Mouse (Mus musculus) thymus, adult 18-20 months (tissue): ENCODE results near the gene Olfr1420.
"Not testable (repeated sequence)": the region's sequence is repeated elsewhere in the genome, so short reads cannot be mapped to it uniquely, and the experiment has no call there.

Experiments used
- DNase-seq, 2 experiments: peaks; one replicate each; pipeline ENCODE4 v3.0.0; 2022; ENCODE audit warnings: mixed read lengths in 2 of 2

The Olfr1420 gene

DNA sequence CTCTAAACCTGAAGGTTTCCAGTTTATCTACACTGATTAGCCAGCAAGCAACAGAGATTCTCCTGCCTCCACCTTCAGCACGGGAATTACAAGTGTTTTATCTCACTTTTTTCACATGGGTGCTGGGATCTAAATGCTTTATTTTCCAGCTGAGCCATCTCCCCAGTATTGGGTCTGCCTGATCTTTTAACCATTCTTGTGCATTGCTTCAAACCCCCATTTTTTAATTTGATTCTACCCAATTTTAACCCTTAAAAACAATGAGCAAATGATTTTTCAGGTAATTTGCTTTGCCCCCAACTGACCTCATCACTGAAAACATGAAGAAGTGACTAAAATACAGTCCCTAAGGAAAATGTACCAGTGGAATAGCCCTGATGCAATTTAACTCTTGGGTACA lies at the start of gene Olfr1420:
Gene Olfr1420 (plus strand): TSS at position 301 of the 400 bp plus-strand sequence.
- DNase-seq = no peak

DNA sequence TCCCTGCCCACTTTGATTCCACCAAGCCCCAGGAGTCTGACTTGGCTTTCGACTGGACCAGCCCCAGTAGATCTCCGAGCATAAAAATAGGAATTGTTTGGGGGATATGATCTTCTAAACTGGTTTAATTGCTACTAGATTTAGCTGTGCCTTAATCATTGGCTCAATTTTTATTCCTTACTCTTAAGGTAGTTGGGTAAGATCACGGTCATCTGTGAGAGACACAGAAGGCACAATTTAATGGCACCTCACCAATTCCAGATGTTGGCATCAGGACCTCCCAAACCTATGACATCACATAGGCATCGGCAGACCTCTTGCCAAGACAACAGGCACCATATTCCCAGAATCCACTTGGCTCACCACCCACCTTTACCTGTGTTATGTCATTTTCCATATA lies 47.2 kb upstream of the Olfr1420 start, which contains the start of gene Olfr1417:
Gene Olfr1417 (minus strand): TSS at position 101 of the 400 bp plus-strand sequence.
- no peak for DNase-seq

DNA sequence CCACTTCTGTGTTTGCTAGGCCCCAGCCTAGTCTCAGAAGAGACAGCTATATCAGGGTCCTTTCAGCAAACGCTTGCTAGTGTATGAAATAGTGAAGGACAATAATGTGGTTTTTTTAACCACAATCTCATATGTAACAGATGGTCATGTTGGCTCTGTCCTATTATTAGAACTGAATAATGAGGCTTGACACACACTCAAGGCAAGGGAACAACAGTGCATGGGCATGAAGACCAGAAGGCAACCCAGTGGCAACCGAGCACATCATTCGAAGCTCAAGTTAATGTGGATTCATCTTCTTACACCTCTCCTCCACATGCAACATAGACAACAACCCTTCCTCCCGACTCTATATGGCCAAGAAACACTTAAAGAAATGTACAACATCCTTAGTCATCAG lies 40.0 kb upstream of the Olfr1420 start:
- DNase-seq = no peak

DNA sequence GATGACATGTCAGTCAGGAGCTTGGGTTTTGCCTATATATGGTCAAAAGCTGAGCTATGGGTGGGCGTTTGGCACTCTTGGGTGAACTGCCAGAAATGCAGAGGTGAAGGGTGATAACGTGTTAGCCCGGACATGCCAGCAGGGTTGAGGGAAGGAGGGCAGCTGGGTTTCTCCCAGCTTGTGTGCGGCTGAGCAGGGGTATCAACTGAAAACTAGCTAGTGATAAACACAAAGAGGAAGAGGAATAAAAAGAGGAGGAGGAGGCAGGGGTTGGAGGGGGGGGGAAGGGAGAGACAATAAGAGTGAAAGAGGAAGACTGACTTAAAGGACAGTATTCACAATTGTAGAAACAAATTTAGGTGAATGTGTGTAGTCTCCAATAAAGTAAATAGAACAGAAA lies 33.7 kb upstream of the Olfr1420 start:
- DNase-seq = no peak

DNA sequence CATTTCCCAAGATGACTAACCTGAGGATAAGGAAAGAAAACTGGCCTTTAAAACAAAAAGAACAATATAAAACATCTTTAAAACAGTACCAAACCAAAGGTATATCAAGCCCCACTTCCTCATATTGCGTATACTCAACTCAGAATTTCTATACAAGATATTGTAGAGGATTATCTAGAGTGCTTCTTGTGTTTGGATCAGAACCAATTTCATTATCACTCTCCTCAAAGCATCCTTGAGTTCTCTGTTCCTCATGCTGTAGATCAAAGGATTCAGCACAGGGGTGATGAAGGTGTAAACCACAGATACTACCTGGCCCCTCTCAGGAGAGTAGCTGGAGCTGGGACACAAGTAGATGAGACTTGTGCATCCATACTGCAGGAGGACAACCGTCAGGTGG lies 31.5 kb upstream of the Olfr1420 start:
- DNase-seq = no peak

DNA sequence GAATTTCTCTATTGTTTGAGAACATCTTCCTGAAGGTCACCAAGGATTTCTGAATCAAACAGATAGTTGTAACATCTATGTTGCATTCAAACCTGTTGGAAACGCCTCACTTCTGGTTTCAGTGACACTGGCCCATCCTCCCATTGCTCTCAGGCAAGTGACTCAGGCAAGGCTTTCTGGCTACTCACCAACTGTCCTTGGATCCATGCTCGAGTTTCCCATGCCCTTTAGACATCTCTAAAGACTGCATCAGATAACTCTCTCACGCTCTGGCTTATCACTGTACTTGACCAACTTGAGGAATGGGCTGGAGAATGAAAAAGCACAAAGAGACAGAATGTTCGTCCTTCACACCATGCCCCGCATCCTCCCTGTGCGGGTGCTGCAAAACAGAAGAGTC lies 29.9 kb upstream of the Olfr1420 start:
- DNase-seq = no peak

DNA sequence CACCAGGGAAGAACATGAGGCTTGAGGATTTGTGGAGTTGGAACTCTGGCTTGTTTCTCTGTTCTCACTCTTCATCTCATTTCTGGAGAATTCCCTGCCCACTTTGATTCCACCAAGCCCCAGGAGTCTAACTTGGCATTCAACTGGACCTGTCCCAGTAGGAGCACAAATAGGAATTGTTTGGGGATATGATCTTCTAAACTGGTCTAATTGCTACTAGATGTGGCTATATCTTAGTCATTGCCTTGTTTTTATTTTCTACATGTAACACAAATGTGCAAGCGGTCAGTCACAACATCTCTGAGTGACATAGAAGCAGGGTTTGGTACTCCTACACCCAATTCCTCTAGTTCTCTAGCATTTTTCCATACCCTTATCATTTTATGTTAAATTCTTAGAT lies 25.4 kb upstream of the Olfr1420 start, which contains the start of gene Olfr1418:
Gene Olfr1418 (minus strand): TSS at position 101 of the 400 bp plus-strand sequence.
- no peak for DNase-seq

DNA sequence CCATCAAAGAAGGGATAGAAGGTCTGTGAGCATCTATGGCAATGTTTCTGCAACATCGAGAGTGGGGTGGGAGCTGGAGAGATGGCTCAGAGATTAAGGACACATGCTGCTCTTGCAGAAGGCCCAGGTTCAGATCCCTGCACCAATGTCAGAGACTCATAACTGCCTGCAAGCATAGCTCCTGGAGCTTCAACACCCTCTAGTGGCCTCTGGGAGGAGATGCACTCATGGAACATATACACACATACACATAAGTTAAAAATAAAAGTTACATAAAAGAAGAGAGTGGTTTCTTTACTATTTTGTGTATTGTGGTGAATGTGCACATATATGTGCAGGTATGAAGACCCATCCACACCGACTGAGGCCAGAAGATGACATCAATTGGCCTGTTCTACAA lies 18.5 kb upstream of the Olfr1420 start:
- no peak for DNase-seq

DNA sequence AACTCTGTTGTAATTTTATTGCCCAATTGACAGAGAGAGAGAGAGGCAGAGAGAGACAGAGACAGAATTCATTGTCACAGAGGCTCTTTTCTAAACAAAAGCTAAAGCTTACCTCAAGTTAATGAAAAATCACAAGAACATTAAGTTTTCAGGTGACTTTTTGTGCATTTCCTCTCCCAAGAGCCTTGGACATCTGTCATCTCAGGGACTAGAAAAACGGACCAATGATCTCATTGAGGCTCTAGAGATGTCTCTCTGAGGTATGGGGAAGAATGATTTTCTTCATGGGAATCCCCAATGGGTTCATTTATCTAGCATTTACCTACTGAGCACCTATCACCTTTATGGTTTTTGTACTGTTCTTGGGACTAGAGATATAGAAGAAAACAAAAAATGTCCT lies 11.4 kb upstream of the Olfr1420 start, which contains the start of gene Olfr1419:
Gene Olfr1419 (minus strand): TSS at position 101 of the 400 bp plus-strand sequence.
- DNase-seq = no peak

DNA sequence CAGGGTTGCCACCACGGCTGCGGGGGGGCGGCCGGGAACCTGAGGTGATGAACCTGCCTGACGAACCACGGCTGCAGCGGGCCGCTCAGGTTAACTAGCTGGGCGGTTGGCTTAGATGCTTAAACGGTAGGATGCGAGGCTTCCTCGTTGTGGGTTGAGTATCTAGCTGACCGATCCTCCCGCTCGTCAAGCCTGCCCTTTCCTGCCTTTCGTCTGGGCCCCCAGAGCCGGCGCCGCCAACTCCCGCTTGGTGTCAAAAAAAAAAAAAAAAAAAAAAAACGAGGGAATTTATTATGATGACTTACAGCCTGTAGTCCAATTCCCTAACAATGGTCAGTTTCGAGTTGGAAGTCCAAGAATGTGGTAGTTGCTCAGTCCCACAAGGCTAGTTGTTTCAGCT lies 8.0 kb upstream of the Olfr1420 start:
- not testable (repeated sequence) for DNase-seq

DNA sequence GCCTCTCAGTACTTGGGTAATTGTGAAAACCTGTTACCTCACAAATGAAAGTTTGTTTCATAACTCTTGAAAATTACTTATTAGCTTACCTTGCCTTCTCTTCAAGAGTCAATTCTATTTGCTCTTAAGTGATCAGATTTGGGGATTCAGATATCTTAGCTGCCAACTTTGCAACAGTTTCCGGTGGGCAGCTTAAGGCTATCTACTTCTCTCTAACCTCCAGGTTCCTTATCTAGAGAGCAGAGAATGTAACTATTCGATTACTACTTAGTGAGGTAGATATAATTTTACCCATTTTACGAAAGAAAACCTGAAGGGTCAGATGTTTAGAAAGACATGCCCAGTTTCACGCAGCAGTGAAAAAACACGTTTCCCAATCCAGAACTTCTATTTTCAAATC lies 24.7 kb downstream of the Olfr1420 start:
- DNase-seq = no peak

DNA sequence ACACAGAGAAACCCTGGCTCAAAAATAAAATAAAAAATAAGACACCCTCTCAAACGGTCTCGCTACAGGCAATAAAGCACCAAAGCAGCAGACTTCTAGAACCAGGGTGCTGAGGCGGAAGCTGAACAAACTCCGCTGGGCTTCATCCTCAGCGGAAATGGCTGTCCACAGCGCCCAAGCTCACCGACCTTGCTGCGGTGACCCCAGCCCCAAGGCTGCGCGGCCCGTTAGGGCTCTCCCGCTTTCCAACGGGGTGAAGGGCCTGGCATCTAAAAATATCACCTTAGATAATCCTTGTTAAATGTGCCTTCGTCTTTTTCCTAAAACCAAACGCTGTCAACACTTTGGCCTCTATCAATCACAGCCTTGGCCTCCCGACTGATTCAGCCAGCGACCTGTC lies 25.2 kb downstream of the Olfr1420 start:
- DNase-seq = peak in 1 of 2 experiments; percentile 3

DNA sequence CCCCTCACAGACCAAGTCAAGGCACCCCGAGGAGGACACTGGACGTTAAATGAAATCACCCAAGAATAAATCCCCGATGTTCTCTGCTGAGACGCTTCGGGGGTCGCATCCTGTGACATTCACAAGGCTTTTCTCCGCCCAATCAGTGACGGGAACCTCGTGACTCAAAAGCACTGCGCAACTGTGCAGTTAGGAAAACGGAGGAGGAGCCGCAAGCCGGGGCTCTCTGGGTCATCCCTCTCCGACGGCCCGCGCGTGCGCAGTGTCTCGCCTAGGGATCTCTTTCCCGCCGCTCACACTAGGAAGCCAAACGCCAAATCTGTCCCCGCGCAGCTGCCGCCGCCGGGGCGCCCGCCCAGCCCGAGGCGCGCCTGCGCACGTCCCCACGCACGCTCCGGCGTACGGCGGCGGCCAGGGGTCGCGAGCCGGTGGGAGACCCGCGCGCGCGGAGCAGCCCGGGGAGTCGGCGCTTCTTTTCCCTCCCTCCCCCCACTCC lies 25.7 kb downstream of the Olfr1420 start, which contains the start of gene Patl1:
Gene Patl1 (plus strand): TSS at position 363 of the 496 bp plus-strand sequence.
- peak; percentile 96 to 98 for DNase-seq

DNA sequence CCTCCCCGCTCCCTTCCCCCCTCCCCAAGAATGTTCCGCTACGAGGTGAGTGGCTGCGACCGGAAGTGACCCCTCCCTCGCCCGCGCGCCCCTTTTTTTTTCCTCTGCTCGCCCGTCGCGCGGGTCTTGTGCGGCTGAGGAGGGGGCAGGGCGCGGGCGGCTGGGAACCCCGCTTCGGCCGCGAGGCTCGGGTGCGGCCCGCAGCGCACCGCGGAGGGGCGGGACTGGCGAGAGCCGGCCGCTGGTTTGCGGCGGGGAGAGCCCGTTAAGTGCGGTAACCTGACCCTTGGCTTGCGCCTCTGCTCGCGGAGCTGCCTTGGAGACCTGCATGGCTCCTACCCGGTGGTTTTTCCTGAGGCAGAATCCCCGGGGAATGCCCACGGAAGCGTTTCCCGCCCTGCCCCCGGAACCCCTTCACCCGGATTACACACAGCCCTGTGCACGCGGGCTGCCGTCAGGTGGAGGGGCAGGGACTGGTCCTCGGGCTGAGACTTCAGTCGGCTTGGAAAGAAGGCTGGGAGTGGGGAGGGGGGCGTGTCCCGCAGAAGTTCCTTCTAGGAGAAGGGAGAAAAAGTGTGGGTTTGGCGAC lies 26.3 kb downstream of the Olfr1420 start:
- peak in 1 of 2 experiments; percentile 48 for DNase-seq

DNA sequence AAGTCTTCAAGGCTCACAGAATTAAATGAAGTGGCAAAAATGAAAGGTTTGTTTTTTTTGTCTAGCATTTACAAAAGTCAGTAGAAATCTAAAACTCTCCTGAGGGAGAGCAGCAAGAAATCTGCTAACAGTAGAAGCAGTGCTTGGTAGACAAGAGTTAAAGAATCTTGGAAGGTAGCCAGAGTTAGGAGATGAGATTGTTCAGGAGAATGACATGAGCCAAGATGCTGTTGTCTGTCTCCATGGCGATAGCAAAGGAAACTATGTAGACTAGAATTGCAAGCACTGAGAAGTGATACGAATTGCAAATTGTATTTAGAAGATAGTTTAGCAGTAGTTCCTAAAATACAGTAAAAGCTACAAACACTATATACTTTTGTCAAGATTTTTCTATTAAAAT lies 29.4 kb downstream of the Olfr1420 start:
- DNase-seq = no peak

DNA sequence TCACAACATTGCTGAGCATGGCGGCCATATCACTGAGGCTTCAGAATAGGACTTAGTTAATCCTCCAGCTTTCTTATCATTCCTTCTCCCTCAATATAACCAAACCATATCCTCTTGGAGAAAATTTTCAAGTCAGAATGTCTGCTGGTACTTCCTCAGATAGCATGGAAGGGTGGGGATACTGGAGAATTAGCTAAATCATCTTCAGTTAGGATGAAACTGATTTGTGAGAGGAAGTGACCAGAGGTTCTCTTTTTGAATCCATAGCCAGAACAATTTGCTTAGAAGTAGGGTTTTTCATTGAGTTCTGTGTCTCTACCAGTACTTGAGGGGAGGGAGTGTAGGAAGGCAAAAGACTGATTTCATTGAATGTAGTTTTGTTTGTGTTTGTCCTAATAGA lies 35.7 kb downstream of the Olfr1420 start:
- DNase-seq = no peak

DNA sequence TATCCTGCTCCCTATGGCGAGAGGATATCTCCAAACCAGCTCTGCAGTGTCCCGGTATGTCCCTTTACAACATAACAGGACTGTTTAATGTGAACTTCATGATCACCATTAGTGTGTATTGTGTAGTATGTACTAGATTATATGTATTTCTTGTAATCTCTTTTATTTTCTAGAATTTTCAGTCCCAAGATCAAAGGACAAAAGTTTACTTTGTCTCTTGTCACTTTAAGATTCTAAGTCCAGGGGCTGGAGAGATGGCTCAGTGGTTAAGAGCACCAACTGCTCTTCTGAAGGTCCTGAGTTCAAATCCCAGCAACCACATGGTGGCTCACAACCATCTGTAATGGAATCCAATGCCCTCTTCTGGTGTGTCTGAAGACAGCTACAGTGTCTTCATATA lies 36.1 kb downstream of the Olfr1420 start:
- DNase-seq = not testable (repeated sequence)

DNA sequence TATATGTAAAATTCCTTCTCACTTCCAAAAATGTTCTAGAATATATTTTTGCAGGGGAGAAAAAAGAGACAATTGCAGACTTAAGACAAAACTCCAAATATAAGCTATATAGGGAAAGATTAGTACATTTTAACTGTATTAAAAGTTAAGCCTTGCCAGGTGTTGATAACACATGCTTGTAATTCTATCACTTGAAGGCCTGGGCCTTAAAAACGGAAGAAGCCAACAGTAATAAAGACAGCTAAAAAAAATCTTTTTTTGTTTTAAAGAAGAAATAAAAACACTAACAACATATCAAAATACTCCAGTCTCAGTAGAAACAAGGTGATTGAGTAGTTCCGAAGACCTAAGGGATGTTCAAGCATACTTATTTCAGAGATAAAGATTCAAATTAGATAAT lies 40.0 kb downstream of the Olfr1420 start:
- DNase-seq = no peak

DNA sequence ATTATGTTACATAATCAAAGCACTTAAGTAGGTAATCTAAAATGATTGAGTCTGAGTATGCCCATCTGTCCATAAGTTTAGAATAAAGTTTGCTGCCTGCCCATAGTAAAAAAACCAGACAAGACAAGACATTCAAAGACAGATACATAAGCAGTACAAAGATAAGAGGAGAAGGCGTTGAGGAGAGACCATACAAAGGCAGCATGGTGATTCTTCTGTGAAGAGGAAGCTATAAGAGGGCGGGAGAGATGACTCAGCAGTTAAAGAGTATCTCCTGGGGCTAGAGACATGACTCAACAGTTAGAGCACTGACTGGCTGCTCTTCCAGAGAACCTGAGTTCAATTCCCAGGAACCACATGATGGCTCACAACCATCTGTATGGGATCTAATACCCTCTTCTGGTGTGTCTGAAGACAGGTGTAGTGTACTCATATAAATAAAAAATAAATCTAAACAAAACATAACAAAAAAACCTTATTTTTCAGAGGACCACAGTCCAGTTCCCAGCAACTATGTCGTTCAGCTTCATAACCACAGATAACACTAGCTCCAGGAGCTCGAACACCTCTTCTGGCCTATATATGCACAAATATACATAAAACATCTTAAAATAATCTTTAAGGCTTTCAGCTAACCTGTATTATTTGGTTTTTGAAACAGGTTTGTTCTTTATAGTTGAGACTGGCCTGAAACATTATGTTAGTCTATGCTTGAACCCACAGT lies 41.8 kb downstream of the Olfr1420 start:
- no peak for DNase-seq

DNA sequence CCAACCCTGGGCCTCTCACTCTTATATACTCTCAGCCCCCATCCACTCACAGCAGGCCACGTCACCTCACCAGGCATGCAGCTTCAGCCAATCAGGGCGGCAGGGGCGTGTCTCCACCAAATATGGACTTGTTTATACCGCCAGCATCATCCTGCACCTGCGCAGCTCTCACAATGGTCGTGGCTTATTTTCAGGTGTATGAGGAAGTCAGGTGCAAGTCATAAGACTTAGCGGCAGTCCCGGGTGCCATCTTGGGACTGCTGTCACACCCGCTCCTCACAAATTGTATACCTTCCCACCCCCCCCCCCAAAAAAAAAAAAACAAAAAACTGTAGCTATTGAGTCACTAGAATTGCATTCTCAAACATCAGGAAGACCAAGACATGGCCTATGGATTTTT lies 60.1 kb downstream of the Olfr1420 start:
- not testable (repeated sequence) for DNase-seq
